Mouse (Mus musculus): ENCODE measurements around the gene Skor1. TPM values are rescaled to one million over a fixed set of nuclear protein-coding genes. Genes with fewer than 3 reads are reported as not detected.

Gene Skor1
- polyA plus RNA-seq (2015; fragmentation: Nextera tagmentation; extraction: Ambion mirVana): not detected in 2 replicates

DNA sequence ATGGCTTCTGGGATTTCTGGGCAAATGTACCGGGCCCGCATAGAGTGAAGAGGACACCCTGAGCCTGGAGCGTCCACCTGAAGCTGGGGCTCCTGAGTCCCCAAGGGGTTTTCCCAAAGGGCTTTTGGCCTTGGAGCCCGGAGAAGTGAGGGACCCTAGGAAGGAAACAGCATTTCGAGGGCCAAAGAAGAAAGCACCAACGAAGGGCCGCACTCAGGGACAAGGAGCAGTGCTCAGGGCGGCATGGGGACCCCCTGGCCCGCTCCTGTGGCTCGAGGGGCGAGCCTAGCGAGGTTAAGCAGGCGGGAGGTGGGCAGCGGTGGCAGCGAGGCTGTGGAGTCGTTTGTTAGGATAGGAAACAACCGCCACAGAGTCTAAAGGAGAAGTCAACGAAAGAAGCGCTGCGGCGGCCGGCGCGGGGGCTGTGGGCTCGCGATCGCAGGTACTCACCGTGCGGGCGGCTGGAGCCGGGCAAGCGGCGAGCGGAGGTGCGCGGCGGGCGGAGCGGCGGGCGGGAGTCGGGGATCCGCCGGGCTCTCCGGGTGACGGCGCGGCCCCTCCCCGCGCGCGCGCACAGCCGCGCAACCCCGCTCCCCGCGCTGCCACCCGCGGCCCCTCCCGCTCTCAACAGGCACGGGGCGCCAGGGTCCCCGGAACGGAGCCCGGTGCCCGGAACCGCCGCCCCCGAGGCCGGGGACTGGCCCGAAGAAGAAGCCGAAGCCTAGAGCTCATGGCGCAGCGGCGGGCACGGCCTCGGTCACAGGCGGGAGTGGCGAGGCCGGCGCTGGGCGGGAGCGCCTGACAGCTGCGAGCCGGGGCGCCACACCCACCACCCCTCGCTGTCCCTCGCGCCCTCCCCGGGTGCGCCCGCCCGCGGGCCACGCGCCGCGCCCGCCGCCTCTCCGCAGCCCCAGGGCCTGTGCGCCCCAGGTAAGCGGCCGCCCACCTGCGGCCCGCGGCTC lies at the start of gene Skor1:
TSS of gene Skor1 (minus strand) at position 552 of the 962 bp plus-strand sequence.

Other genes starting within 250 kb of the Skor1 start
- 27.9 and 33.8 TPM in 2 replicates for gene Pias1, start 161.0 kb downstream of the Skor1 start, polyA plus RNA-seq (2015; fragmentation: Nextera tagmentation; extraction: Ambion mirVana)
- gene Map2k5, start 228.9 kb upstream of the Skor1 start, polyA plus RNA-seq (2015; fragmentation: Nextera tagmentation; extraction: Ambion mirVana): 12.0 and 14.5 TPM in 2 replicates